Mouse (Mus musculus) embryonic fibroblast, embryonic 13.5 days (primary cell): ENCODE measurements around the gene Acbd3. TPM values are rescaled to one million over a fixed set of nuclear protein-coding genes. Genes with fewer than 3 reads are reported as not detected.

Source experiments
- H3K27ac ChIP-seq: 2 replicates; pipeline ENCODE4 v1.5.1; 2012; ENCODE audit warnings: low read length, control low read depth, inconsistent platforms; ENCODE audit not compliant: insufficient read depth
- H3K4me1 ChIP-seq: 2 replicates; pipeline ENCODE4 v1.6.1; 2011; ENCODE audit warnings: low read length; ENCODE audit not compliant: control insufficient read depth, insufficient read depth
- H3K4me3 ChIP-seq: 2 replicates; pipeline ENCODE4 v1.5.1; 2011; ENCODE audit warnings: mild to moderate bottlenecking, control low read depth, low read length; ENCODE audit not compliant: insufficient read depth
- CTCF ChIP-seq: IDR thresholded peaks from 2 replicates; pipeline ENCODE4 v1.5.1; 2011; ENCODE audit warnings: mild to moderate bottlenecking, control low read depth, low read length, moderate library complexity, borderline replicate concordance; ENCODE audit not compliant: insufficient read depth
- POLR2A ChIP-seq: IDR thresholded peaks from 2 replicates; pipeline ENCODE4 v1.6.1; 2011; ENCODE audit warnings: low read depth, mild to moderate bottlenecking, control low read depth, low read length, moderate library complexity
- polyA plus RNA-seq: library from polyadenylated mRNA; stranded (reverse); fragments of >200 nt; gene quantifications from 2 replicates; pipeline ENCODE4 v1.2.4, GENCODE M21; 2011; ENCODE audit warnings: low read depth; ENCODE audit not compliant: missing spikeins, insufficient read length

The Acbd3 gene
- polyA plus RNA-seq, 1 experiment, result 66.3 TPM

- Histone ChIP-seq H3K27ac (no peak overlapping the region), H3K4me1 (no peaks in the 10 kb centered on the region), H3K4me3 (no peak overlapping the region)
- no peak for TF ChIP-seq CTCF
- no peak for TF ChIP-seq POLR2A
Observed at GRCm38 (mm10) chr1:180719483-180719882, 6.4 kb upstream of the Acbd3 start.

- TF ChIP-seq CTCF, result peak; percentile 94
- TF ChIP-seq POLR2A, result no peak
- Histone ChIP-seq H3K4me1 (no peaks in the 10 kb centered on the region), H3K27ac (no peak overlapping the region), H3K4me3 (no peak overlapping the region)
Observed at GRCm38 (mm10) chr1:180719951-180720689, 5.7 kb upstream of the Acbd3 start.

- TF ChIP-seq CTCF, result no peak
- TF ChIP-seq POLR2A, result no peak
- Histone ChIP-seq H3K27ac (no peak overlapping the region), H3K4me1 (no peaks in the 10 kb centered on the region), H3K4me3 (no peak overlapping the region)
Observed at GRCm38 (mm10) chr1:180722608-180723007, 3.2 kb upstream of the Acbd3 start.

- TF ChIP-seq CTCF (no peak), POLR2A (no peak)
- Histone ChIP-seq H3K4me3 (no peak overlapping the region), H3K27ac (no peak overlapping the region), H3K4me1 (no peaks in the 10 kb centered on the region; the same call in 1 of the 2 replicates)
Observed at GRCm38 (mm10) chr1:180723701-180724238, 2.1 kb upstream of the Acbd3 start.

GRCm38 (mm10) chr1:180726183-180726582 is 340 bp downstream of the Acbd3 start:
- TF ChIP-seq POLR2A (no peak), CTCF (no peak)
- peaks cover 2% of the 10 kb centered on the region; the same call in 1 of the 2 replicates for H3K4me1 ChIP-seq
- peak overlapping the region; percentile 67 for H3K27ac ChIP-seq
- H3K4me3 ChIP-seq, result peak overlapping the region; percentile 98

- Histone ChIP-seq H3K4me3 (no peak overlapping the region), H3K4me1 (peaks cover 2% of the 10 kb centered on the region; the same call in 1 of the 2 replicates), H3K27ac (no peak overlapping the region)
- no peak for TF ChIP-seq POLR2A
- no peak for TF ChIP-seq CTCF
Observed at GRCm38 (mm10) chr1:180729231-180729630, 3.4 kb downstream of the Acbd3 start.

GRCm38 (mm10) chr1:180747827-180748226 is 22.0 kb downstream of the Acbd3 start:
- Histone ChIP-seq H3K4me3 (no peak overlapping the region), H3K27ac (no peak overlapping the region), H3K4me1 (no peaks in the 10 kb centered on the region)
- TF ChIP-seq POLR2A (no peak), CTCF (no peak)

- Histone ChIP-seq H3K4me1 (no peaks in the 10 kb centered on the region), H3K27ac (no peak overlapping the region), H3K4me3 (no peak overlapping the region)
- no peak for TF ChIP-seq CTCF
Observed at GRCm38 (mm10) chr1:180752115-180752514, 26.3 kb downstream of the Acbd3 start.

GRCm38 (mm10) chr1:180754376-180754775 is 28.5 kb downstream of the Acbd3 start:
- H3K27ac ChIP-seq, result no peak overlapping the region
- TF ChIP-seq CTCF (no peak), POLR2A (no peak)
- no peak overlapping the region for H3K4me3 ChIP-seq
- H3K4me1 ChIP-seq, result no peaks in the 10 kb centered on the region

GRCm38 (mm10) chr1:180756711-180757110 is 30.9 kb downstream of the Acbd3 start:
- H3K27ac ChIP-seq, result no peak overlapping the region
- no peak for TF ChIP-seq POLR2A
- no peak for TF ChIP-seq CTCF
- H3K4me1 ChIP-seq, result no peaks in the 10 kb centered on the region
- H3K4me3 ChIP-seq, result no peak overlapping the region
